Comparison of ENCODE assay signal across 29 mouse cellular contexts in the genomic region with DNA sequence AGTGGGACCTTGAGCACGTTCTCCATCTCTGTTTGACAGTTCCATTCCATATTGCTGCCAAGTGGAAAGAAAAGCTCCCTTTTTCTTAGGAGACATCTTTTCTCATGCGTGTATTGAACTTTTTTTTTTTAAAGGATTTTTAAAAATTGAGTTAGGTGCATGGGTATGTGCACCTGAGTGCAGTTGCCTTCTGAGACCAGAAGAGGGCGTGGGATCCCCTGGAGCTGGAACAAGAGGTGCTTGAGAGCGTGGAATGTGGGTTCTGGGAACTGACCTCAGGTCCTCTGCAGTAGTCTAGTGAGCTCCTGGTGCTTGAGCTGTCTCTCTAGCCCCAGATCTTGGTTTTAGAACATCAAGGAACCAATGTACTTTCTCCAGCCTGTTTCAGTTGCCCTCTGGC. TPM values are rescaled to one million over a fixed set of nuclear protein-coding genes. Genes with fewer than 3 reads are reported as not detected.
A peak's percentile ranks its signal among the peaks of the same experiment; 100 is the strongest.
DNase-seq lines count a peak whose midpoint lies in the region; ATAC-seq and TF ChIP-seq lines count a peak whose summit lies in the region.
"Had no signal": no experiment of that assay in that cellular context is flagged by ENCODE, and none has a peak within 500 bp of the region (broad histone marks: within the 10 kb centered on the region; RNA-seq: fewer than 3 reads in every experiment).

No protein-coding gene starts in this region.

- intact Hi-C loops in heart, adult 2 months (cut with DNase I) = no loop called here
- intact Hi-C loops in heart, postnatal 36 days (cut with DNase I) = no loop called here

- no peaks in the 10 kb centered on the region for H3K27me3 ChIP-seq in heart, adult 2 months (ENCODE audit: control insufficient read depth, insufficient read depth, low read length)
- no peaks in the 10 kb centered on the region for H3K27me3 ChIP-seq in liver, adult 2 months (ENCODE audit: control insufficient read depth, insufficient read depth, low read length)
- H3K27me3 ChIP-seq in liver, embryonic 11.5 days (replicated peaks; ENCODE audit: control insufficient read depth, insufficient read depth, low read length) = no peaks in the 10 kb centered on the region
- no peaks in the 10 kb centered on the region for H3K27me3 ChIP-seq in testis, adult 2 months (ENCODE audit: control insufficient read depth, insufficient read depth, low read length)
- H3K27me3 ChIP-seq: forebrain, embryonic 13.5 days; heart, embryonic 12.5 days; hindbrain, embryonic 15.5 days; liver, embryonic 15.5 days; megakaryocyte, embryonic 14.5 days; midbrain, embryonic 13.5 days; stomach, embryonic 15.5 days had no signal

- no peak overlapping the region for H3K9ac ChIP-seq in heart, adult 2 months (ENCODE audit: low read depth, low read length)
- no peak overlapping the region for H3K9ac ChIP-seq in liver, adult 2 months (ENCODE audit: low read depth, low read length)
- H3K9ac ChIP-seq in liver, embryonic 11.5 days (ENCODE audit: low read depth, low read length) = no peak overlapping the region
- H3K9ac ChIP-seq: forebrain, embryonic 13.5 days; heart, embryonic 12.5 days; hindbrain, embryonic 15.5 days; liver, embryonic 15.5 days; midbrain, embryonic 13.5 days; stomach, embryonic 15.5 days had no signal

- no peak for DNase-seq in heart, adult 2 months
- DNase-seq in heart, postnatal 36 days = no peak
- no peak for DNase-seq in liver, adult 2 months (ENCODE audit: extremely low read depth, low read depth, low spot score)
- DNase-seq in liver, embryonic 11.5 days (ENCODE audit: low spot score) = no peak
- DNase-seq in testis, postnatal 10 days (ENCODE audit: low spot score) = no peak
- DNase-seq in left cerebral cortex, adult 9 months (ENCODE audit: low spot score in 2 of 2) = no peak
- no peak for DNase-seq in embryo, embryonic 10 days (ENCODE audit: low spot score)
- DNase-seq: adrenal gland, postnatal 10 days; cerebellum, adult 8-10 months; cerebellum, postnatal 25 days; gastrocnemius, postnatal 25 days; heart, adult 18-20 months; kidney, adult 11 months; kidney, postnatal 25 days; left cerebral cortex, postnatal 4 days; lung, postnatal 4 days; right cerebral cortex, postnatal 14 days; thymus, adult 18-20 months; thymus, postnatal 25 days had no signal

- no peaks in the 10 kb centered on the region for H3K4me1 ChIP-seq in heart, adult 2 months (ENCODE audit: control insufficient read depth, insufficient read depth, low read length)
- peaks cover 22% of the 10 kb centered on the region for H3K4me1 ChIP-seq in liver, adult 2 months (ENCODE audit: control insufficient read depth, insufficient read depth, low read length)
- no peaks in the 10 kb centered on the region for H3K4me1 ChIP-seq in liver, embryonic 11.5 days (replicated peaks; ENCODE audit: control insufficient read depth, insufficient read depth, low read length)
- peaks cover 7% of the 10 kb centered on the region for H3K4me1 ChIP-seq in testis, adult 2 months (ENCODE audit: control insufficient read depth, insufficient read depth, low read length)
- H3K4me1 ChIP-seq: hindbrain, embryonic 15.5 days; liver, embryonic 15.5 days; stomach, embryonic 15.5 days had no signal

- no peaks in the 10 kb centered on the region for H3K36me3 ChIP-seq in heart, adult 2 months (ENCODE audit: control insufficient read depth, insufficient read depth, low read length)
- H3K36me3 ChIP-seq in liver, adult 2 months (ENCODE audit: control insufficient read depth, insufficient read depth, low read length) = peaks cover 4% of the 10 kb centered on the region; the same call in 1 of the 2 replicates
- no peaks in the 10 kb centered on the region for H3K36me3 ChIP-seq in liver, embryonic 11.5 days (ENCODE audit: control insufficient read depth, insufficient read depth, low read length)
- H3K36me3 ChIP-seq in testis, adult 2 months (ENCODE audit: control insufficient read depth, insufficient read depth, low read length) = peaks cover 1% of the 10 kb centered on the region; the same call in 1 of the 2 replicates
- H3K36me3 ChIP-seq: hindbrain, embryonic 15.5 days; liver, embryonic 15.5 days; midbrain, embryonic 13.5 days had no signal

- TF ChIP-seq EP300 in heart, adult 2 months (IDR thresholded peaks at IDR 0.05; ENCODE audit: insufficient read depth, low read depth, low read length) = no peak

- TF ChIP-seq POLR2A in heart, adult 2 months (IDR thresholded peaks at IDR 0.05; ENCODE audit: insufficient read depth, low read depth, low read length) = no peak
- no peak for TF ChIP-seq POLR2A in liver, adult 2 months (IDR thresholded peaks at IDR 0.05; ENCODE audit: extremely low read depth, insufficient read depth, low read length)
- TF ChIP-seq POLR2A in testis, adult 2 months (IDR thresholded peaks at IDR 0.05; ENCODE audit: control insufficient read depth, low read depth, low read length) = no peak

- WGBS in heart, adult 2 months = 89% methylated on average over 4 of the region's 4 CpGs
- WGBS in liver, adult 2 months = 91% methylated on average over 4 of the region's 4 CpGs
- WGBS in liver, embryonic 11.5 days = 83% methylated on average over 4 of the region's 4 CpGs

- no peak overlapping the region for H3K4me2 ChIP-seq in liver, embryonic 11.5 days
- H3K4me2 ChIP-seq: forebrain, embryonic 13.5 days; heart, embryonic 12.5 days; hindbrain, embryonic 15.5 days; liver, embryonic 15.5 days; midbrain, embryonic 13.5 days; stomach, embryonic 15.5 days had no signal

- H3K4me3 ChIP-seq in heart, adult 2 months = no peak overlapping the region
- H3K4me3 ChIP-seq in liver, adult 2 months (ENCODE audit: insufficient read depth, low read depth, low read length) = no peak overlapping the region
- no peak overlapping the region for H3K4me3 ChIP-seq in liver, embryonic 11.5 days (ENCODE audit: low read depth, low read length)
- H3K4me3 ChIP-seq in testis, adult 2 months (ENCODE audit: control insufficient read depth, low read depth, low read length) = no peak overlapping the region
- H3K4me3 ChIP-seq: forebrain, embryonic 13.5 days; heart, embryonic 12.5 days; hindbrain, embryonic 10.5 days; hindbrain, embryonic 15.5 days; liver, embryonic 15.5 days; megakaryocyte, embryonic 14.5 days; midbrain, embryonic 13.5 days; stomach, embryonic 15.5 days had no signal

- TF ChIP-seq CTCF in heart, adult 2 months (IDR thresholded peaks at IDR 0.05) = 0 out of 2 replicates have a peak, but pooled peaks have one; percentile 20
- TF ChIP-seq CTCF in liver, adult 2 months (IDR thresholded peaks at IDR 0.05; ENCODE audit: low read depth, low read length) = peak; percentile 27
- TF ChIP-seq CTCF in testis, adult 2 months (IDR thresholded peaks at IDR 0.05; ENCODE audit: control insufficient read depth, insufficient read depth, insufficient replicate concordance, low read depth, low read length) = peak; percentile 57; the same call in 1 of the 2 replicates

- H3K27ac ChIP-seq in heart, adult 2 months = no peak overlapping the region
- peak overlapping the region; percentile 86 for H3K27ac ChIP-seq in liver, adult 2 months (replicated peaks; ENCODE audit: insufficient read depth, low read depth, low read length)
- H3K27ac ChIP-seq in liver, embryonic 11.5 days (ENCODE audit: low read depth, low read length) = no peak overlapping the region
- no peak overlapping the region for H3K27ac ChIP-seq in testis, adult 2 months (ENCODE audit: control insufficient read depth, insufficient read depth, low read depth, low read length)
- H3K27ac ChIP-seq: forebrain, embryonic 13.5 days; hindbrain, embryonic 10.5 days; hindbrain, embryonic 15.5 days; liver, embryonic 15.5 days; midbrain, embryonic 13.5 days; stomach, embryonic 15.5 days had no signal

- H3K9me3 ChIP-seq in liver, embryonic 11.5 days (ENCODE audit: control insufficient read depth, low read length) = no peaks in the 10 kb centered on the region
- H3K9me3 ChIP-seq: forebrain, embryonic 13.5 days; heart, embryonic 12.5 days; hindbrain, embryonic 10.5 days; hindbrain, embryonic 15.5 days; liver, embryonic 15.5 days; midbrain, embryonic 13.5 days; stomach, embryonic 15.5 days had no signal

- ATAC-seq in liver, embryonic 11.5 days (replicated peaks; ENCODE audit: low FRiP score) = no peak
- ATAC-seq: forebrain, embryonic 13.5 days; inflammation-experienced regulatory T-cells, adult 6 months; midbrain, embryonic 13.5 days had no signal

- no peaks in the 10 kb centered on the region for H3K79me2 ChIP-seq in heart, adult 2 months (replicated peaks; ENCODE audit: control insufficient read depth, insufficient read depth, low read length)
- peaks cover 29% of the 10 kb centered on the region for H3K79me2 ChIP-seq in liver, adult 2 months (ENCODE audit: control insufficient read depth, insufficient read depth, low read length)

RNA-seq across cellular contexts. Expression of gene Ttc23, which starts 10.9 kb away (rescaled TPM):
- total RNA-seq in heart, adult 2 months (2021) = 10 to 100 TPM; 18.6 to 20.7 TPM
- 3.6 and 8.7 TPM in 2 replicates for polyA plus RNA-seq in heart, adult 2 months (2012; rRNA removed)
- 10 to 100 TPM; 17.8 to 19.3 TPM for total RNA-seq in heart, postnatal 36 days (2021)
- total RNA-seq in liver, adult 2 months (2014; rRNA removed) = 28.3 and 47.8 TPM in 2 replicates
- 14.2 and 15.1 TPM in 2 replicates for polyA plus RNA-seq in liver, adult 2 months (2012; rRNA removed)
- 8.7 and 12.5 TPM in 2 replicates for polyA plus RNA-seq in liver, embryonic 11.5 days (2014; fragmentation: Nextera tagmentation; extraction: Ambion mirVana)
- 43.7 and 49.8 TPM in 2 replicates for polyA plus RNA-seq in testis, adult 2 months (2012; rRNA removed)

RNA-seq across cellular contexts. Expression of gene Lrrc28, which starts 13.0 kb away (rescaled TPM):
- total RNA-seq in heart, adult 2 months (2021) = 10 to 100 TPM; 14.1 to 16.4 TPM
- polyA plus RNA-seq in heart, adult 2 months (2012; rRNA removed) = 20.5 and 24.2 TPM in 2 replicates
- total RNA-seq in heart, postnatal 36 days (2021) = 10 to 100 TPM; 16.8 to 17.3 TPM
- 18.8 and 22.1 TPM in 2 replicates for total RNA-seq in liver, adult 2 months (2014; rRNA removed)
- polyA plus RNA-seq in liver, adult 2 months (2012; rRNA removed) = 40.7 and 42.6 TPM in 2 replicates
- polyA plus RNA-seq in liver, embryonic 11.5 days (2014; fragmentation: Nextera tagmentation; extraction: Ambion mirVana) = 12.3 and 14.4 TPM in 2 replicates
- polyA plus RNA-seq in testis, adult 2 months (2012; rRNA removed) = 565 and 587 TPM in 2 replicates

Comparison
In these comparisons a context has a peak if more than half of its experiments do, and no peak if none do; other contexts are left out.
1. RNA of gene Lrrc28, which starts 13.0 kb away (polyA plus RNA-seq): 565 to 587 TPM in testis, adult 2 months; 40.7 to 42.6 TPM in liver, adult 2 months, 20.5 to 24.2 TPM in heart, adult 2 months and 12.3 to 14.4 TPM in liver, embryonic 11.5 days; every median in the first group is over 10 times any median in the second.
2. Peak in every context shown above with its lines, with median percentiles within 50 percentile points of each other: CTCF ChIP-seq.